Mouse (Mus musculus) E14TG2a.4 (cell line): ENCODE measurements around the gene Tipin.

Experiments
- H3K27me3 ChIP-seq: 2 replicates; pipeline ENCODE4 v1.6.1; 2014; ENCODE audit warnings: low read length, control low read depth; ENCODE audit not compliant: insufficient read depth
- H3K36me3 ChIP-seq: 2 replicates; pipeline ENCODE4 v1.6.1; 2014; ENCODE audit warnings: low read length, control low read depth; ENCODE audit not compliant: insufficient read depth
- H3K4me1 ChIP-seq: replicated peaks from 2 replicates; pipeline ENCODE4 v1.6.1; 2014; ENCODE audit warnings: low read depth, low read length, control low read depth
- H3K4me3 ChIP-seq: replicated peaks from 2 replicates; pipeline ENCODE4 v1.5.1; 2014; ENCODE audit warnings: mild to moderate bottlenecking, low read length
- H3K9me3 ChIP-seq: 2 replicates; pipeline ENCODE4 v1.6.1; 2014; ENCODE audit warnings: low read length, control low read depth
- CTCF ChIP-seq: conservative IDR thresholded peaks from 2 replicates; pipeline ENCODE4 v1.5.1; 2014; ENCODE audit warnings: low read length
- NANOG ChIP-seq: IDR thresholded peaks from 2 replicates; pipeline ENCODE4 v1.6.1; 2014; ENCODE audit warnings: borderline replicate concordance, low read length, mixed read lengths
- POU5F1 ChIP-seq: IDR thresholded peaks from 2 replicates; pipeline ENCODE4 v1.6.1; 2014; ENCODE audit warnings: low read length, borderline replicate concordance

Gene Tipin

DNA sequence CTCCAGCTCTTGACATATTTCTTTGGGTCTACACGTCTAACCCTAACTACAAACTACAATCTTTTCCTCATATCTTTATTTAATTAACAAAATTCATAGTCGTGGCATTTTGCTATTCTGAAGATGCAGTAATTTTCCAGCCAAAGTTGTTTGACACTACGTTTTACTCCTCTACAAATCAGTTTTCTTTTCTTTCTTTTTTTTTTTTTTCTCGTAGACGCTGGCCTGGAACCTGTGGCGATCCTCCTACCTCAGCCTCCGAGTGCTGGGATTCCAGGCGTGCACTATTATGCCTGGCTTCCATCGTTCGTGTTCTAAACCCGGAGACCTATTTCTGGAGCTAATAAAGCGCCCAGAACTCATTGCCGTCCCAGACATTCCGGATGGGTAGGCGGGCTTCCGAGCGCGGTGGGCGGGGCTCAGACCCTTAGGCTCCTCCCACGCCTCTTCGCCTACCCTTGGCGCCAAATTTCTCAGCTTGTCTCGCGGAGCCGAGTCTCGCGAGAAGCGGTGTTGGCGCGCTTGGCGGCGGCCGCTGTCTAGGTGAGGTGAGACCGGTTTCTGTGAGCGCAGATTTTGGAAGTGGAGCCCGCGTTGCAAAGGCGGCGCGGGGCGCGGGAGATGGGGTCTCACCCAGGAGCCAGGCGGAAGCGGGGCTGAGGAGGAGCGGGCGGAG is at the start of gene Tipin:
TSS of gene Tipin (plus strand) at position 477 of the 676 bp plus-strand sequence.
- Histone ChIP-seq H3K9me3 (no peaks in the 10 kb centered on the region), H3K27me3 (no peaks in the 10 kb centered on the region), H3K36me3 (peaks cover 28% of the 10 kb centered on the region), H3K4me1 (peaks cover 43% of the 10 kb centered on the region), H3K4me3 (peak within 1 kb of the TSS; percentile 96)
- TF ChIP-seq NANOG: no peak
- no peak for TF ChIP-seq CTCF
- TF ChIP-seq POU5F1: no peak

DNA sequence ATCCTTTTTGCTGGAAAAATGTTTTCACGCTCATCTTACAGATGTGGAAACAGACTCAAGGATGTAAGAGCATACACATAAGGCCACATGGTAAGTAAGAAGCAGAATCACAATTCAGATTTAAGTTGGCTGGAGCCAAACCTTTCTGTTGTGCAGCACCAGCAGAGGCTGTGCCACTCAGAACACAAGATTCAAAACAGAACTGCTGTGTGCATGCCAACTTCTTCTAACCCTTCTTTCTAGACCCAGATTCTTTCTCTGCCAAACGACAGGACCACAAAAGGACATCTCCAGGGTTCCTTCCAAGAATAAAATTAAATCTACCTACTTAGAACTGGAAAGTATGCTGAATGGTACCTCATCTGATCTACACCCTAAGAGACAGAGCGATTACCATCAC is 49.7 kb upstream of the Tipin start:
- Histone ChIP-seq H3K4me1 (peaks cover 75% of the 10 kb centered on the region), H3K4me3 (no peak overlapping the region), H3K27me3 (no peaks in the 10 kb centered on the region), H3K36me3 (peaks cover 67% of the 10 kb centered on the region), H3K9me3 (no peaks in the 10 kb centered on the region)
- no peak for TF ChIP-seq NANOG
- TF ChIP-seq CTCF: no peak
- TF ChIP-seq POU5F1: no peak

DNA sequence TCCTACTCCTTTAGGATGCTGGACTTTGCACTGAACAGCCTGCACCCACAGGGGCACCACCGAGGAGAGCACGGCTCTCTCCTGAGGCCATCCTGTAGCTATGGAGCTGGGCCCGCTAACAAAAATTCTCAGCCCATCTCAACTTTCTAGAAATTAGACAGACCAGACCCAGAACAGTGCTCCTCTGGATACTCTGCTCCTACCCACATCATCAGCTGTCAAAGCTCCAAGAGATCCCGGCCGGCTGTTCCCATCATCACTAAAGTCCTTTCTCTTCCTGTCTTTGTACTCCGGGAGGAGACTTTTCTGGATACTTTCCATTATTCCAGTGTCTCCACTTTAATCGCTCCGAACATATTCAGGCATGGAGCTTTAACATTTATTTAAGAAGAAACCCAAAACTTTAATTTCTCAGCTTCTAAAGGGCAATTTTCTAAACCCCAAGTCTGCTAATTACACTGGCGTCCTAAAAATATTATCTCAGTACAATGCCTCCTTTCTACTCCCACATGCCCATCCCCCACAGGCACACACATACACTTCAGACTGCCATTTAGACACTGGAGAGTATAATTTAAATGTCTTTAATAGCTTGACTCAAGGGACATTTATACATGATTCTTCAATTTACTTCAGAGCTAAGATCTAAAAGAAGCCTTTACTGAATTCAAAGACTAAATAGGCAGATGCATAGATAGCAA is 49.0 kb upstream of the Tipin start:
- Histone ChIP-seq H3K4me1 (peaks cover 68% of the 10 kb centered on the region), H3K4me3 (no peak overlapping the region), H3K27me3 (no peaks in the 10 kb centered on the region), H3K9me3 (no peaks in the 10 kb centered on the region), H3K36me3 (peaks cover 66% of the 10 kb centered on the region)
- TF ChIP-seq CTCF (no peak), POU5F1 (no peak), NANOG (no peak)

DNA sequence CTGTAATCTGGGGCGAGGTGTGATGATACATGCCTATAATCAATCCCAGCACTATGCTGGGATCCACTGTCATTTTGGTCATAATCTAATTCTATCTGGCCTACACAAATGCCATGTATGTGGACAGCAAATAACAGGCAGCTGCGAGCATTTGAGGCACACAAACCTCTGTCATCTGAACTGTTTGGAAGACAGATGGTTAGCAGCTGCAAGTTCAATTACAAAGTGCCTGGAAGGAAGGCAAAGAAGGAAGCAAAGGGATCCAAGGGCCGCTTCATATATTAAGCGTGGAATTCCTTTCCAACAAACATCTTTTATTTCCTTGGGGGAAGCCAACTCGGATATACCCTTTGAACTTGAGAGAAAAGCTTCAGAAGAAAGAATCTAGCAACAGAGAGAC is 47.7 kb upstream of the Tipin start:
- TF ChIP-seq CTCF (no peak), NANOG (no peak), POU5F1 (no peak)
- H3K4me3 ChIP-seq: no peak overlapping the region

GRCm38 (mm10) chr9:64234768-64235435 is 46.5 kb upstream of the Tipin start, which contains the start of gene Uchl4:
TSS of gene Uchl4 (plus strand) at chr9:64235201.
- peaks cover 63% of the 10 kb centered on the region for H3K36me3 ChIP-seq
- no peak within 1 kb of the TSS for H3K4me3 ChIP-seq
- H3K4me1 ChIP-seq: peaks cover 48% of the 10 kb centered on the region
- no peaks in the 10 kb centered on the region for H3K9me3 ChIP-seq
- no peaks in the 10 kb centered on the region for H3K27me3 ChIP-seq
- no peak for TF ChIP-seq NANOG

More for the DNA sequence above, 47.7 kb upstream of the Tipin start:
- Histone ChIP-seq H3K27me3 (no peaks in the 10 kb centered on the region), H3K9me3 (no peaks in the 10 kb centered on the region), H3K4me1 (peaks cover 57% of the 10 kb centered on the region), H3K36me3 (peaks cover 66% of the 10 kb centered on the region)

DNA sequence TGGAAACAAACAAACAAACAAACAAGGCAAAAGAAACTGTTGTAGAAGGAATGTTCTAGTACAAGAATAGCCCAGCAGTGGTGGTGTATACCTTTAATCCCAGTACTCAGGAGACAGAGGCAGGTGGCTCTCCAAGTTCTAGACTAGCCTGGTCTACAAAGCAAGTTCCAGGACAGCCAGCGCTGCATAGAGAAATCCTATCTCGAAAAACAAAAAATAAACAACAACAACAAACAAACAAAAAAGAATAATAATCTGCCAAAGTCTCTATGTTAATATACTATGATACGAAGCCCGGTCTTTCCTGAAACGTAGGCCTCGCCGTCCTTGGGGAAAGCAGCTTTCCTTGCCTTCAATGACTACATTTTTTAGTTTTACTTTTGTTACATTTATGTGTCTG is 45.3 kb upstream of the Tipin start:
- TF ChIP-seq CTCF (no peak), NANOG (no peak), POU5F1 (no peak)
- H3K36me3 ChIP-seq: peaks cover 57% of the 10 kb centered on the region
- no peak overlapping the region for H3K4me3 ChIP-seq
- no peaks in the 10 kb centered on the region for H3K27me3 ChIP-seq
- no peaks in the 10 kb centered on the region for H3K9me3 ChIP-seq
- H3K4me1 ChIP-seq: peaks cover 48% of the 10 kb centered on the region

DNA sequence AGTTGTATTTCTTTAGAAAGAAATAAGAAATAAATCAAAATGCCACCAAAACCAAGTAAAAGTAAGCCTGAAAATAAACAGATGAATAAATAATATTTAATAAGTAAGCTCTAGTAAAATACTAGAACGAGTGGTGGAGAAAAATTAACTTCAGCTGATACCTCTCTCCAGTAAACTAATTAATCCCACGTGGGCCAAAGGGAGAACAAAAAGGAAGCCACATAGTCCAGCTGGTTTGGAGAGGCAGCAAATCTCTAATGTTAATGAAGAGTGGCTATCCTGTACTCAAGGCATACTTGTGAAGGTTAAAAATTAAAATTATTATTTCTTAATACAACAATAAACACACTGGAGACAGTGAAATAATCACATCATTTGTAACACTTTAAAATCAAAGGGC is 41.3 kb upstream of the Tipin start:
- no peak overlapping the region for H3K4me3 ChIP-seq
- H3K36me3 ChIP-seq: peaks cover 58% of the 10 kb centered on the region
- no peaks in the 10 kb centered on the region for H3K27me3 ChIP-seq
- H3K9me3 ChIP-seq: no peaks in the 10 kb centered on the region
- TF ChIP-seq NANOG: no peak
- TF ChIP-seq CTCF: no peak
- no peak for TF ChIP-seq POU5F1
- H3K4me1 ChIP-seq: peaks cover 46% of the 10 kb centered on the region

- H3K27me3 ChIP-seq: no peaks in the 10 kb centered on the region
- TF ChIP-seq POU5F1 (no peak), NANOG (no peak), CTCF (no peak)
- peaks cover 58% of the 10 kb centered on the region for H3K36me3 ChIP-seq
- 0 out of 2 replicates have a peak overlapping the region, but pooled peaks have one; percentile 13 for H3K4me3 ChIP-seq
- no peaks in the 10 kb centered on the region for H3K9me3 ChIP-seq
- H3K4me1 ChIP-seq: peaks cover 46% of the 10 kb centered on the region
Observed at GRCm38 (mm10) chr9:64240681-64241080, 40.7 kb upstream of the Tipin start.
